Mouse (Mus musculus): ENCODE measurements around the gene Arl11.

Gene Arl11

DNA sequence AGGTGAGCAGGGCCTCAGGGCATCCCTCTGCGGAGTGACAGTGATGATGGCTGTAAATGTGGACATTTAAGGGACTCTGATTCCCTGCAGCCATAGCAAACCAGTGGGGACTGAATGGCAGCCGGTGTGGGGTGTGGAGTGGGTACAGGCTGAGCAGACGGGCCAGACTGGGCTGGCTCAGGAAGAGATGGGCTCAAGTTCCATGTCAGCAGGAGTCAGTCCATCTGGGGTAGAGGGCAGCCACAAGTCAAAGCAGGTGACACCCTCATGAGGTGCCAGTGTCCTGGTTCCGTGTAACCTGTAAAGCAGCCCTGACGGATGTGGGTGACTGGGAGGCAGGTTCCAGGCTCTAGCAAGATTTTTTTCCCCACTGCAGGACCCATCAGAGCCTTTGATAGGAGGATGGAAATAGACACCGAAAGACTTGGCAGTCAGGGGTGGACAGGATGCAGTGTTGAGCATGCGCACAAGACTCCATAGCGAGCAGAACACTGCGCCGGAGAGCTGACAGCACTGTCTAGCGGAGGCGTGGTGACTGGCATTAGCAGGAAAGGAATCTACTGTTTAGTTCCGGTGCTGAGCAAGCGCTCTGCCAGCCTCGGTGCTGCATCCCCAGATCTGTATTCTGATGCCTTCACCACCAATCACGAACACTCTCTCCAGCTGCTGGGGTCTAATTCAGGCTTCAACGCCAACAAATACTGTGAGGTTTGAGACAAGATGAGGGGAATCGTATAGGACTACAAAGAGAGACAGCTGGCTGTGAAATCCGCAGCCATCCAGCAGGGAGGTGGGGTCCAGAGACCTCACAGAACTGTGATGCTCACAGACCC is 18.3 kb downstream of the Arl11 start:
- no peak for DNase-seq (ENCODE audit: low read depth)

DNA sequence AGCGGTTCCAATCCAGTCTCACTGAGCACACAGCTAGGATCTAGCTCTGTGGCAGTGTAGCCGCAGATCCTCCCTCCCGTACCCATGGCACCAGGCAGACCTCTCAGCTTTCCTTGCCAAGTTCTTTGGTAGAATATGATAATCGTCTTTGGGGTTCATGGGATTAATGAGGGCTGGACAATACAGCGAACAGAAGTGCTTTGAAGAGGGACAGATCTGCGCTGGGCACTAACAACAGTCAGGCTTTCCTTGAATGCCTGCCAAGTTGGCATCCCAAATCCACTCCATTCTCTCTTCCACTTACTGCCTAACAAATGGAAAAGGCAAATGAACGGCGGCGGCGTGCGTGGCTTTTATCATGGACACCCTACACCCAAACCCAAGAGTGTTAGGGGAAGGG is 21.0 kb downstream of the Arl11 start:
- DNase-seq (ENCODE audit: low read depth), result no peak

DNA sequence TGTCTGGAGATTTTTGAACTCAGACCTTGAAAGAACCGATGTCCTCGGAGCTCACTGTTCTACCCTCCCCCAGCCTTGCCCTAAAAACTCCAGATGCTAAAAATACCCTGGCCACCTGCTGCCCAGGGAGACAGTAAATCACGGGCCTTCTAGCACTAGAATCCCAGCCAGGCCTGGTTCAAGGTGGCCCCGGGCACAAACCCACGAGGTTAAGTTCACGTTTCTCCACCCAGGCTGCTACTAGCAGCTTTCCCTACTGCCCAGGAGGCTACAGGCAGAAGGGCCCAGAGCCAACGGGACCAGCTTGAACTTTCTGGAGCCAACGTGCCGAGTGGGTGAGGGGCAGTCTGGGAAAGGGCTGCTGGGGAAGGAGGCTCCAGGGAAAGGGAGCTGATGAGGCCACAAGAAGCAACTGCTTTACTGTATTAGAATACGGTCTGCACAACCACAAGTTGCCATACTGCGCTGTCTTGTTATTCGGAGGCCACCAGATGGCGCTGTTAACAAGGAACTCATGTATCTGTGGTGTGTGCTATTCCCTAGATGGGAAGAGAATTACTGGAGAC is 21.5 kb downstream of the Arl11 start:
- peak; percentile 92 for DNase-seq (ENCODE audit: low read depth)

DNA sequence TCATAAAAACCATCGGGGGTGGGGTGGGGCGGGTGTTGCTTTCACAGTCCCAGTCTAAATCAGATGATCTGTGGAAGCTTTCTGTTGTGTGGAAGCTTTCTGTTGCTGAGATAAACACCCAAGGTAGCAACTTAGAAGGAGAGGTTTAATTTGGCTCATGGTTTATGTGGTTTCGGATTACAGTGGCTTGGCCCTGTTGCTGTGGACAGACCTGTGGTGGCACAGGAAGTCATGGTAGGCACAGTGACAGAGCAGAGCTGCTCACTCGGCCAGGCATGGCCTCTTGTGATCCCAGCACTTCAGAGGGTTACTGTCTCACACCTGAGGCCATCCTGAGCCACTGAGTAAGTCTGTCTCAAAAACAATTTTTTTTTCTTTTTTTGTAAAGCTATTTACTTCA is 29.8 kb downstream of the Arl11 start:
- no peak for DNase-seq (ENCODE audit: low read depth)

DNA sequence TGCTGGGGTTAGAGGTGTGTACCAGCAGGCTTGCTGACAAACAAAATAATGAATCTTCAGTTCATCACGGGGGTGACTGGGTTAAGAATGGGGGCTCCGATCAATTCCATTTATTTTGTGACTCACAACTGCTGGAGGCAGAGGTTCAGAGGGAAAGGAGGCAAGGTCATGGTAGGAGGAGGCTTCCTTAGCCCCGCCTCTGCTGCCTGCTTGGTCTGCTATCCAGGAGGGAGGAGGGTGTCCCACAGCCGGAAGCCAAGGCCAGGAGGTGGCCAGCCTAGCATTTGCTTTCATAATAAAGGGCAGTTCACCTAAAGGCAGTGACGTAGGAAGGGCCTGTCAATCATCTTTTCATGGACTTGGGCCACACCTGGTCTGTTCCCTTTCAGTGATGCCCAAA is 35.0 kb downstream of the Arl11 start:
- DNase-seq (ENCODE audit: low read depth), result no peak

DNA sequence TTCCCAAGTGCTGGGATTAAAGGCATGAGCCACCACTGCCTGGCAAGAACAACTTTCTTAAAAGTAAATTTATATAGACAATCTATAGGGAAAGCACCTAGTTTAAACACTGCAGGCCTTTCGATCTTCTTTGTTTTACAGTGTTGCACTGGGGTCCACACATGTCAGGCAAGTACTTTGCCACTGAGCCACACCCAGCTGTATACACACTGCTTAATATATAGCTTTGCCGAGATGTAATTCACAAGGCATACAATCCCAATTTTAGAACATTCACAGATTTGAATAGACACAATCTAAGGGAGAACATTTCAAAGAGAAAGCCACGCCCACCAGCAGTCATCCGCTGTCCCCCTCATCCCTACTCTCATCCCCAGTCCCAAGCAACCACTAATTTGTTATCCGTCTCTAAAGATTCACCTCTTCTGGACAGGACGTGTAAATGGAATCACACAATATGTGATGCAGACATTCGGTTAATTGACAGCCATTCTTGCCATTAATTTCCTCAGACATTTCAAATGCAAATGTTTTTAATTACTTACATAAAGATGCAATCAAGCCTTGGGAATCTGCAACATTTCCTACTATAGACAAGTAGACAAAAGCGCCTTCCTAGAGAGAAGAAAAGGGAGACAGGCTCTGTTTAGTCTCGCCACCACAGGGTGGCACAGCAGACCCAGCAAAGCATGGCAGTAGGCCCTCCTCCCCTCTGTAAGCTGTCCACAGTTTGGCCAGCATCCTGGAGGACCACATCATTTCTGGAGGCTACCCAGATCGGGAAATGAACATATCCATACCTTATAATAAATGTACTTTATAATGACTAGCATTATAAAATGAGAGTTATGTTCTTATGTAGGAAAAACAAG is 37.5 kb downstream of the Arl11 start:
- DNase-seq (ENCODE audit: low read depth), result peak; percentile 46

DNA sequence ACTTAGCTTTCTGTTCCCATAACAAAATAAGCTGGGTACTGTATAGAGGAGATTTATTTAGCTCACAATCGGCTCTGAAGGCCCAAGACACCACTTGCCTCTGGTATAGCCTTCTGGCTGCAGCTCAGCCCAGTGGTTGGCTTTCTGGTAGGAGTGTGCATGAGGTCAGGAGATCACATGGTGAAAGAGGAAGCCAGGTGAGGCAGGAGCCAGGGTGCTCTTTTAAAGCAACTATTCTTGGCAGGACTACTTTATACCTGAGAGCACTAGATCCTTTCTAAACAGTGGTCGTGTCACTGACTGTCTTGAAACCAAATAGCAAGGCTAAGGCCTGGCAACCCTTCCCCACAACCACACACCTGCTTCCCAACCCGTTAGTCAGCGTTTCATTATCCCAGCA is 40.3 kb downstream of the Arl11 start:
- no peak for DNase-seq (ENCODE audit: low read depth)

- DNase-seq (ENCODE audit: low read depth), result no peak
These were observed 41.3 kb downstream of the Arl11 start for GRCm38 (mm10) chr14:61350808-61351207.

GRCm38 (mm10) chr14:61354251-61355235 is 45.0 kb downstream of the Arl11 start:
- no peak for DNase-seq (ENCODE audit: low read depth)

GRCm38 (mm10) chr14:61360131-61360980 is 50.8 kb downstream of the Arl11 start, which contains the start of gene Ebpl:
Ebpl (minus strand) TSS chr14:61360439.
- peak; percentile 97 for DNase-seq (ENCODE audit: low read depth)

- DNase-seq (ENCODE audit: low read depth), result peak; percentile 6
These were observed 51.5 kb downstream of the Arl11 start for GRCm38 (mm10) chr14:61360981-61361511.
